Mouse (Mus musculus): Measurements from ENCODE around the gene Gucy1a1.

DNA sequence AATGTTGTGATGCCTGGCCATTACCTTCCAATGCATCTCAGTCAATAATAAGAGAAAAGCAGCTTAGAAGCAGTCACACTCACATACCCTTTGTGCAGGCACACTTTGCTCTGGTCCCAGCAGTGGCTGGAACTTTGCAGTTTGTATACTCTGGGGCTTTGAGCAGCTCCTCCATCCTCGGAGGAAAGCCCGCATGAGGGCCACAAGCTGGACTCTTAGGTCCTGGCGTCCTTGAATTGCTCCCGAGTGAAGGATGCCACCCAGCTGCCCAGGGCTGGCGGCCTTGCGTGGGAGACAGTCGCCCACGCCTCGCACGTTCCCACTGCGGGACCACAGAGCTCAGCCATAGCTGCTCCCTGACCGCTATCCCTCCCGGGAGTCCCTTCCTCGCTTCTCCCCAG lies 864 bp downstream of the Gucy1a1 start:
- TF ChIP-seq POLR2A (IDR thresholded peaks at IDR 0.05; ENCODE audit: low read depth, low read length) (no peak), CTCF (IDR thresholded peaks at IDR 0.05; ENCODE audit: borderline replicate concordance, insufficient read depth, low read length) (no peak)

Measured in embryonic fibroblast, embryonic 13.5 days (primary cell).